Mouse (Mus musculus) cerebellum, adult 18-20 months (tissue): ENCODE data around the gene Neurl4.
A peak's percentile ranks its signal among the peaks of the same experiment; 100 is the strongest.
"Not testable (repeated sequence)": the region's sequence is repeated elsewhere in the genome, so short reads cannot be mapped to it uniquely, and the experiment has no call there.

Experiments
- DNase-seq, 2 experiments: peaks; one replicate each; pipeline ENCODE4 v3.0.0; 2021

Gene Neurl4

GRCm38 (mm10) chr11:69934681-69935080 is 33.8 kb downstream of the Neurl4 start:
- no peak for DNase-seq

- peak; percentile 91 to 96 for DNase-seq
Observed at GRCm38 (mm10) chr11:69935137-69935879, 34.4 kb downstream of the Neurl4 start, which contains the start of gene Ybx2. TSS of gene Ybx2 (plus strand) at chr11:69935796.

- DNase-seq, result no peak
Observed at GRCm38 (mm10) chr11:69936156-69936555, 35.3 kb downstream of the Neurl4 start.

GRCm38 (mm10) chr11:69936714-69937347 is 36.0 kb downstream of the Neurl4 start:
- no peak for DNase-seq

- DNase-seq, result no peak
Observed at GRCm38 (mm10) chr11:69937385-69937784, 36.5 kb downstream of the Neurl4 start.

- DNase-seq, result no peak
Observed at GRCm38 (mm10) chr11:69937834-69938233, 37.0 kb downstream of the Neurl4 start.

GRCm38 (mm10) chr11:69938401-69938979 is 37.6 kb downstream of the Neurl4 start:
- DNase-seq, result no peak

- DNase-seq, result no peak
Observed at GRCm38 (mm10) chr11:69939181-69939580, 38.3 kb downstream of the Neurl4 start.

- DNase-seq, result no peak
Observed at GRCm38 (mm10) chr11:69939731-69940130, 38.9 kb downstream of the Neurl4 start.

GRCm38 (mm10) chr11:69940962-69941361 is 40.1 kb downstream of the Neurl4 start:
- no peak for DNase-seq

GRCm38 (mm10) chr11:69945216-69945615 is 44.3 kb downstream of the Neurl4 start:
- no peak for DNase-seq

GRCm38 (mm10) chr11:69945997-69946891 is 45.4 kb downstream of the Neurl4 start:
- DNase-seq, result no peak

- no peak for DNase-seq
Observed at GRCm38 (mm10) chr11:69947337-69948065, 46.6 kb downstream of the Neurl4 start.

GRCm38 (mm10) chr11:69948066-69948762 is 47.3 kb downstream of the Neurl4 start, which contains the start of gene Slc2a4:
TSS of gene Slc2a4 (minus strand) at chr11:69948188.
- peak; percentile 46 to 49 for DNase-seq

GRCm38 (mm10) chr11:69948763-69949150 is 47.9 kb downstream of the Neurl4 start:
- DNase-seq, result peak; percentile 77 to 82

- no peak for DNase-seq
Observed at GRCm38 (mm10) chr11:69950807-69951459, 50.1 kb downstream of the Neurl4 start.

- no peak for DNase-seq
Observed at GRCm38 (mm10) chr11:69952274-69952673, 51.4 kb downstream of the Neurl4 start.

GRCm38 (mm10) chr11:69953267-69953915 is 52.5 kb downstream of the Neurl4 start:
- DNase-seq, result no peak

GRCm38 (mm10) chr11:69955618-69956017 is 54.7 kb downstream of the Neurl4 start:
- DNase-seq, result not testable (repeated sequence)

- DNase-seq, result no peak
Observed at GRCm38 (mm10) chr11:69956218-69956617, 55.3 kb downstream of the Neurl4 start.
